Mouse (Mus musculus) cerebellum, adult 2 months (tissue): ENCODE measurements around the gene Gm32742.

ENCODE experiments used
- CTCF ChIP-seq: fragments of 200-500 bp; IDR thresholded peaks from 2 replicates; pipeline ENCODE4 v1.5.1; 2011; ENCODE audit warnings: low read depth, mild to moderate bottlenecking, control low read depth, low read length, moderate library complexity, borderline replicate concordance; ENCODE audit not compliant: insufficient read depth
- POLR2A ChIP-seq: fragments of 200-500 bp; IDR thresholded peaks from 2 replicates; pipeline ENCODE4 v1.6.1; 2011; ENCODE audit warnings: low read length, control low read depth, borderline replicate concordance; ENCODE audit not compliant: insufficient read depth

DNA sequence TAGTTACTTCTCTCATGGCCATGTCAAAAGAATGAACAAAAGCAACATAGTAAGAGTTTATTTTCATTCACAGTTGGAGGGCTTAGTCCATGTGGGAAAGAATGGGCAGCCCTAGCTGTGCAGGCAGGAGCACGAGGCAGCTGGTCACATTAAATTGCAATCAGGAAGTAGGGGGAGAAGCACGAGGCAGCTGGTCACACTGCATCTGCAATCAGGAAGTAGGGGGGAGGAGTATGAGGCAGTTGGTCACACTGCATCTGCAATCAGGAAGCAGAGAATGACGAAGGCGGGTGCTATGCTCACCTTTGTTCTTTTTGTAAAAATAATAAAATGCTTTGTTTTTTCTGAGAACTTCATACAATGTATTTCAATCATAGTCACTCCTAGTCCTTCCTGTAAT lies 29.5 kb upstream of the Gm32742 start:
- no peak for TF ChIP-seq CTCF
- TF ChIP-seq POLR2A, result no peak
